Mouse (Mus musculus): ENCODE data around the gene Cadm3. TPM values are rescaled to one million over a fixed set of nuclear protein-coding genes. Genes with fewer than 3 reads are reported as not detected.

The Cadm3 gene
- 1 to 10 TPM; 6.8 to 9.3 TPM for total RNA-seq (2021)
- long read RNA-seq, experiment 1, partial matches to known transcripts, result 1 of 3 reads
- long read RNA-seq, experiment 1, other reads (novel, unspliced or antisense), result 1 of 3 reads
- long read RNA-seq, experiment 2, result 0 reads

GRCm38 (mm10) chr1:173367356-173368046 lies at the start of gene Cadm3:
Gene Cadm3 (minus strand): TSS chr1:173367695.
- peak in 1 of 2 experiments; percentile 9 for DNase-seq

- no peak for DNase-seq
Measured at GRCm38 (mm10) chr1:173414631-173415030, 47.1 kb upstream of the Cadm3 start.

- DNase-seq, result no peak
Measured at GRCm38 (mm10) chr1:173411863-173412262, 44.4 kb upstream of the Cadm3 start.

GRCm38 (mm10) chr1:173409066-173409465 lies 41.6 kb upstream of the Cadm3 start:
- no peak for DNase-seq

GRCm38 (mm10) chr1:173404696-173405309 lies 37.3 kb upstream of the Cadm3 start:
- DNase-seq, result no peak

GRCm38 (mm10) chr1:173398323-173398970 lies 31.0 kb upstream of the Cadm3 start:
- peak; percentile 60 to 77 for DNase-seq

- DNase-seq, result no peak
Measured at GRCm38 (mm10) chr1:173391754-173392153, 24.3 kb upstream of the Cadm3 start.

- DNase-seq, result no peak
Measured at GRCm38 (mm10) chr1:173389901-173390401, 22.5 kb upstream of the Cadm3 start.

GRCm38 (mm10) chr1:173389431-173389830 lies 21.9 kb upstream of the Cadm3 start:
- DNase-seq, result no peak

- DNase-seq, result no peak
Measured at GRCm38 (mm10) chr1:173381436-173381835, 13.9 kb upstream of the Cadm3 start.

GRCm38 (mm10) chr1:173377380-173378112 lies 10.1 kb upstream of the Cadm3 start:
- DNase-seq, result peak; percentile 48 to 78

GRCm38 (mm10) chr1:173374020-173374419 lies 6.5 kb upstream of the Cadm3 start:
- DNase-seq, result no peak

- DNase-seq, result no peak
Measured at GRCm38 (mm10) chr1:173371586-173371985, 4.1 kb upstream of the Cadm3 start.

GRCm38 (mm10) chr1:173370456-173370855 lies 3.0 kb upstream of the Cadm3 start:
- no peak for DNase-seq

GRCm38 (mm10) chr1:173369611-173370010 lies 2.1 kb upstream of the Cadm3 start:
- no peak for DNase-seq

- no peak for DNase-seq
Measured at GRCm38 (mm10) chr1:173366701-173367355, 667 bp downstream of the Cadm3 start.

- DNase-seq, result no peak
Measured at GRCm38 (mm10) chr1:173365970-173366409, 1.5 kb downstream of the Cadm3 start.

GRCm38 (mm10) chr1:173364125-173364800 lies 3.2 kb downstream of the Cadm3 start:
- DNase-seq, result no peak

- no peak for DNase-seq
Measured at GRCm38 (mm10) chr1:173363436-173363835, 4.1 kb downstream of the Cadm3 start.

- peak; percentile 44 to 69 for DNase-seq
Measured at GRCm38 (mm10) chr1:173361651-173362050, 5.8 kb downstream of the Cadm3 start.

Data from adrenal gland, postnatal 36 days (tissue).